Mouse (Mus musculus): ENCODE data around the gene Mal. TPM values are rescaled to one million over a fixed set of nuclear protein-coding genes. Genes with fewer than 3 reads are reported as not detected.
A peak's percentile ranks its signal among the peaks of the same experiment; 100 is the strongest.

Gene Mal
- polyA plus RNA-seq, 1 experiment from 2014 or later: 14.3 TPM

DNA sequence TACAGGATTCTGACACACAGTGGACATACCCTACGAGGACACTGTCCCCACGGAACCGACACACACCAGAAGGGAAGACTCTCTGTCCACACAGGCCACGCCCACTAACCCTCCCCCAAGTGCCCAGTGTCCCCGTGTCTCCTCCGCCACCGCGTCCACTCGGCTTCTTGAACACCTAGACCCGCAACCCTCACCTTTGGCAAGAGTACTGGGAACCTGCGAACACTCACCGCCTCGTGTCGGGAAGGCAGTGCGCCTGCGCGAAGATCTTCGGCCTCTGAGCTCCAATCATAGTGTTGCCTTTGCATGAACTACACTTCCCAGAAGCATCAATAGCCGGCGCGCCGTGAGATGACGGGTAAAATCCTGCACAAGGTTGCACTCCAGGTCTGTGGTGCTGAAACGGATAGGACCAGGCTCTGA lies 72.0 kb downstream of the Mal start:
- Histone ChIP-seq H3K27ac (no peak overlapping the region), H3K9me3 (no peaks in the 10 kb centered on the region), H3K4me2 (peak overlapping the region; percentile 76), H3K36me3 (no peaks in the 10 kb centered on the region), H3K27me3 (no peaks in the 10 kb centered on the region), H3K4me1 (peaks cover 27% of the 10 kb centered on the region), H3K4me3 (peak overlapping the region; percentile 69), H3K9ac (peak overlapping the region; percentile 65)
- WGBS: under 1% methylated on average over 24 of the region's 24 CpGs
- peak; percentile 82 for ATAC-seq (ENCODE audit: borderline replicate concordance, extremely low read depth, low FRiP score, low TSS enrichment)

Other genes with a start within 250 kb of the Mal start
- gene Gpat2, start 231.5 kb downstream of the Mal start, polyA plus RNA-seq (2015; fragmentation: Nextera tagmentation; extraction: Ambion mirVana): 0.21 and 0.29 TPM in 2 replicates
- 21.2 and 21.6 TPM in 2 replicates for gene Fahd2a, start 212.1 kb downstream of the Mal start, polyA plus RNA-seq (2015; fragmentation: Nextera tagmentation; extraction: Ambion mirVana)
- gene Kcnip3, start 134.6 kb downstream of the Mal start, polyA plus RNA-seq (2015; fragmentation: Nextera tagmentation; extraction: Ambion mirVana): 2.5 and 3.1 TPM in 2 replicates
- gene Prom2, start 115.2 kb downstream of the Mal start, polyA plus RNA-seq (2015; fragmentation: Nextera tagmentation; extraction: Ambion mirVana): 2.2 and 2.7 TPM in 2 replicates
- gene Zfp661, start 69.6 kb downstream of the Mal start, polyA plus RNA-seq (2015; fragmentation: Nextera tagmentation; extraction: Ambion mirVana): 4.4 TPM in 2 replicates
- gene Mrps5, start 69.5 kb downstream of the Mal start, polyA plus RNA-seq (2015; fragmentation: Nextera tagmentation; extraction: Ambion mirVana): 123 and 128 TPM in 2 replicates
- gene Mall, start 73.2 kb upstream of the Mal start, polyA plus RNA-seq (2015; fragmentation: Nextera tagmentation; extraction: Ambion mirVana): 3.9 and 4.6 TPM in 2 replicates
- 36.9 and 39.7 TPM in 2 replicates for gene Nphp1, start 132.2 kb upstream of the Mal start, polyA plus RNA-seq (2015; fragmentation: Nextera tagmentation; extraction: Ambion mirVana)
- gene Mtln, start 135.8 kb upstream of the Mal start, polyA plus RNA-seq (2015; fragmentation: Nextera tagmentation; extraction: Ambion mirVana): 31.9 and 32.0 TPM in 2 replicates
- gene Bub1, start 175.2 kb upstream of the Mal start, polyA plus RNA-seq (2015; fragmentation: Nextera tagmentation; extraction: Ambion mirVana): 67.3 and 68.0 TPM in 2 replicates
- gene Acoxl, start 182.2 kb upstream of the Mal start, polyA plus RNA-seq (2015; fragmentation: Nextera tagmentation; extraction: Ambion mirVana): 0.09 and 0.17 TPM in 2 replicates

All from lung, embryonic 15.5 days (tissue).